Mouse (Mus musculus): ENCODE results near the gene Mycl.

Mycl gene

GRCm38 (mm10) chr4:123014501-123015282 lies 19.2 kb downstream of the Mycl start:
- no peak for DNase-seq (ENCODE audit: low read depth)

DNA sequence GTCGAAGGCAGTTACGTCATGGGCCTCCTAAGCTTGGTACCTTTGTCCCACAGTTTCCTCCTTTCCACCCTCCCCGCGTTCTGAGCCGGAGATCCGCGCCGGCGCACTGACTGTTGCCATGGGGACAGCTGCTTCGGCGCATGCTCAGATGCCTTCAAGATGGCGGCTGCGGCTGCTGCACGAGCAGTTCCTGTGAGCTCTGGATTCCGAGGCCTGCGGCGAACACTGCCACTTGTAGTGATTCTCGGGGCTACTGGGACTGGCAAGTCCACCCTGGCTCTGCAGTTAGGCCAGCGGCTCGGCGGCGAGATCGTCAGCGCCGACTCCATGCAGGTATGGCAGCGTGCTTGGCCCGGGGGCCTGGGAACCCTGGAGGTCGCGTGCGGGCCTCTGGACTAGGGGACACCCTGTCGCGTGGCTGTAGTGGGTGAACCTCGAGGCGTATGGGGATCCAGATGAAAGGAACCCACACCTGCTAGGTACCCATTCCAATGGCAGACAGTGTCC lies 21.1 kb downstream of the Mycl start, which contains the start of gene Trit1:
Gene Trit1 (plus strand): TSS at position 147 of the 507 bp plus-strand sequence.
- DNase-seq (ENCODE audit: low read depth) = peak; percentile 97

GRCm38 (mm10) chr4:123021591-123021990 lies 26.1 kb downstream of the Mycl start:
- DNase-seq (ENCODE audit: low read depth) = no peak

DNA sequence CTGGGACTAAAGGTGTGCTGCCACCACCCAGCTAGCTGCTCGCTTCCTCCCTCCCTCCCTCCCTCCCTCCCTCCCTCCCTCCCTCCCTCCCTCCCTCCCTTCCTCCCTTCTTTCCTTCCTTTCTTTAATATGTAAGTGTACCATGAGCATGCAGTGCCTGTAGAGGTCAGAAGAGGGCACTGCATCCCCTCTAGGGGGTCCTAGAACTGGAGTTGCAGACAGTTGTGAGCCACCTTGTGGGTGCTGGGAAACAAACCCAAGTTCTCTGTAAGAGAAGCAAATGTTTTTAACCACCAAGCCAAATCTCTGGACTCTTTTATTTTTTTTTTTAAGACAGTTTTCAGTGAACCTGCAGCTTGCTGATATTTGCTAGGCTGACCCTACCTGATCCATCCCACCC lies 27.4 kb downstream of the Mycl start:
- no peak for DNase-seq (ENCODE audit: low read depth)

DNA sequence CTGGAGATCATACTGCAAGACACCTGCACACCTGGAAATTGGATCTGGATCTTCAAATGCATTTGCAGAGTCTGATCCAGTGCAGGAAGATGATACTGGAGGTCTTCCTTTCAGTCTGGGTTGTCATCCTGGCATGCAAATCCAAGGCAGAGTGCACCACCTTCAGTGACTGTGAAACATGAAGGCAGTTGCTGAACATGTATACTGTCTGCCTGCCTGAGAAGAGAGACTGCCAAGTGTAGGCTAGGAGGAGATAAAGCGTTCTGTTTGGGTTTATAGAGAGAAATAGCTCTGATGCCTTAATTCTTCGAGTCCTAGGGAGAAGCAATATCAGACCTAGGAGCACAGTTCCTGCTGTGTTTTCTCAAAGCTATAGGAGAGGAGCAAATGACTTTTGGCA lies 30.0 kb downstream of the Mycl start:
- no peak for DNase-seq (ENCODE audit: low read depth)

- DNase-seq (ENCODE audit: low read depth) = no peak
Observed at GRCm38 (mm10) chr4:123026161-123026560, 30.7 kb downstream of the Mycl start.

DNA sequence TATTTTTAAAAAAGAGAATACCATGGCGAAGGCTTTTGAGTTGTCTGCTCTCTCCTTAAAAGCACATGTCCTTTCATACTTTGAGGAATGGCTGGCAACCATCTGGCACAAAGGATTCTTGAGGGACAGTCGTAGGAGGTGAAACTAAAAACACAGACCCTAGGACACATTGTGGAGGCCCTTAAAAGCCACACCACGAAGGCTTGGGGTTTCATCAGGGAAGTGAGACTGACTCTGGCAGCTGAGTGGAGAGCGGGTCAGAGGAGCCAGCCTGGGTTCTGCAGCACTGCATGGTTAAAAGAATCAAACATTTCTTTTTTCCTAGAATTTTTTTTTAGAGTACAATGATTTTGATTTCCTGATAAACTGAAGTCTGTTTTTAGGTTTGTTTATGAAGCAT lies 31.1 kb downstream of the Mycl start:
- DNase-seq (ENCODE audit: low read depth) = no peak

DNA sequence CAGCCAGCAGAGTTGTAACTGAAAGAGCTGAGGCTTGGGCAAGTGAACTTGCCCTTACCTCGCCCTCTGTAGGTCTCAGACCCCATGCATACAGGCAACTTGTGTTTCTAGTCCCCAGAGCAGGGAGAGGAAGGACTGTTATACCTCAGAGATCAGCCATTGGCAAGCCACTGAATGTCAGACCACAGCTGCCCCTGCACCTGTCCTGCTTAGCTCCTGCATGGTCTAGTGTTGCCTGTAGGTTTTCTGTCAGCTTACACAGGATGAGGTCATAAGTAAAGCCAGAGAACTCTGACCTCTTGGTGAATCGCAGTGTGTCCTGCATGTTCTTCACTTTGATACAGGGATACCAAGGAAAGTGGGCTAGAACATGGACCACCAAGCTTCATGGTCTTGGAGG lies 39.4 kb downstream of the Mycl start:
- DNase-seq (ENCODE audit: low read depth) = no peak

DNA sequence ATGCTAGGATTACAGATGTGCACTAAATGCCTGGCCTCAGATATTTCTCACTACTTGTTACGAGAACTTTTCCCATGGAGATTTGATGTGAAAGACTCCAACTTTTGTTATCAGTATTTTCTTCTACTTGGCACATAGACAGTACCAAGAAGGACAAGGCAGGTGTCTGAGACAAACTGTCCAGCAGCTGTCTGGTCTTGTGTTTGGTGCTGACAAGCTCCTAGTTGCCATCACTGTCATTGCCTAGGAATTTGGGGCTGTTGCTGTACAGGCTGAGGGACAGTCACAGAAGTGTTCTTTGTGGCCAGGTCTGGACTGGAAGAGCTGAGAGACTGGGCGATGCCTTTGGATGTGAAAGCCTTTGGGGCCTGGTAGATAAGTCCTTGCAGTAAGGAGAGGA lies 40.2 kb downstream of the Mycl start:
- DNase-seq (ENCODE audit: low read depth) = no peak

DNA sequence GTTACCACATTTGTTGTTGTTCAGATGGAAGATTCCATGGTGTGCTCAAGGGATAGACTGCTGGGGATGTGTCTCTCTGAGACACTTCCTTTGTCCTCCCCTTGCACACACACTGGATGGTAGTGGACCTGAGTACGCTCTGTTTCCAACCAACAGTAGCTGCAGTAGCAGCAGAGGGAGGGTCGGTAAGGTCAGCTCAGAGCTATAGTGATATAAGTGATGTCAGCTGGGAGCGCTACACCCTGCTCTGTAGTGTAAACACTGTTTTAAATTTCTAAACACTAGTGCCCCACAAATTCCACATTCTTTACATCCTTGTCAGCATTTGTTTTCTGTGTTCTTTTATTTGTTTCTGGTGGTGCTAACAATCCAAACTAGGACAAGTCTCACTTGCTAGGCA lies 41.3 kb downstream of the Mycl start:
- no peak for DNase-seq (ENCODE audit: low read depth)

- no peak for DNase-seq (ENCODE audit: low read depth)
Observed at GRCm38 (mm10) chr4:123041131-123041530, 45.7 kb downstream of the Mycl start.

DNA sequence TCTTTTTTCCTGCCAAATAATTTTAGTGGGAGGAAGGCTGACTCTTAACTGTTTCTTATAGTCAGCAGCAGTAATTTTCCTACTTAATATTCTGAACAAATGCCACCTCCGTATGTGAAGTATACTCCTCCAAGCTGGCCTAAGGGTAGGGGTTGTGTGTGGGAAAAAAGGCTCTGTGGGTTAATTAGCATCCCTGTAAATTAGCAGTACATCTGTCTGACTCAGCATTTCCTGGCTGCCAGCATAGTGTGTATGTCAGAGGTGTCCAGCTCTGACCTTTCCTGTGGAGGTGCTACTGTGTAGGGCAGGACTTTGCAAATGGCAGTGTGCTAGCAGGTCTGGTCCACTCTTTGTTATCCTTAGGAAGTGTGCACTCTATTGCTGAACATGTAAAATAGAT lies 48.4 kb downstream of the Mycl start:
- no peak for DNase-seq (ENCODE audit: low read depth)

GRCm38 (mm10) chr4:123044842-123045241 lies 49.4 kb downstream of the Mycl start:
- no peak for DNase-seq (ENCODE audit: low read depth)

- no peak for DNase-seq (ENCODE audit: low read depth)
Observed at GRCm38 (mm10) chr4:123046300-123046699, 50.8 kb downstream of the Mycl start.

DNA sequence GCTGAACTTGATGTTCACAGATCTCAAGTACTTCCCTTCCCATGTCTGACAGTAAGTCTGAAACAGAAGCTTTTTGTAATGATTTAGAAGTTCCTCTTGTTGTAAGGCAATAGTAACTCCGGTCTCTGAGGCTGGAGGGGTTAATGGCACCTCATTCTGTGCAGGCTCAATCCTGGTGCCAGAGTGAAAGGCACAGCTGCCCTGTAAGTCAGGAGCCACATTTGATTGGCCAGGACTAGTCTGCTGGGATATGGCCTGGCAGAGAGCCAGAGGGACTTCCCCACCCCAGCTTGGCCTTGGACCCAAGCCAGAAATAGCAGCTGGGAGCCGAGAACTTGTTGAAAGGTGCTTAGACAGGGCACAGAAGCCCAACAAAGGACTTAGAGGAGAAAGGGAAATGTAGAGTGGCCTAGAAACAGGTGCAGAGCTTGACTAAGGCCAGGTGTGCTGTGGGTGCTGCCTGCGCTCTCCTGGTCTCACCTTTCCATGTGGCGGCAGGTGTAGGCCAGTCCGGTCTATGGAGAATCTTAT lies 55.3 kb downstream of the Mycl start:
- peak; percentile 44 for DNase-seq (ENCODE audit: low read depth)

All from naive thymus-derived CD4-positive, alpha-beta T cell, adult 2 months (primary cell).